Mouse (Mus musculus) induced T-regulatory cell, adult 2 months (primary cell): ENCODE results near the gene Ap1s3.

Experiments used
- DNase-seq: peaks from one replicate; pipeline ENCODE4 v3.0.0-alpha.2; 2012; ENCODE audit warnings: low read depth

Ap1s3 gene

GRCm38 (mm10) chr1:79671543-79672337 is at the start of gene Ap1s3:
Gene Ap1s3 (minus strand): TSS chr1:79671972.
- DNase-seq = peak; percentile 88

- DNase-seq = no peak
These were observed 42.6 kb upstream of the Ap1s3 start for GRCm38 (mm10) chr1:79714152-79714923.

GRCm38 (mm10) chr1:79713081-79713480 is 41.3 kb upstream of the Ap1s3 start:
- no peak for DNase-seq

DNA sequence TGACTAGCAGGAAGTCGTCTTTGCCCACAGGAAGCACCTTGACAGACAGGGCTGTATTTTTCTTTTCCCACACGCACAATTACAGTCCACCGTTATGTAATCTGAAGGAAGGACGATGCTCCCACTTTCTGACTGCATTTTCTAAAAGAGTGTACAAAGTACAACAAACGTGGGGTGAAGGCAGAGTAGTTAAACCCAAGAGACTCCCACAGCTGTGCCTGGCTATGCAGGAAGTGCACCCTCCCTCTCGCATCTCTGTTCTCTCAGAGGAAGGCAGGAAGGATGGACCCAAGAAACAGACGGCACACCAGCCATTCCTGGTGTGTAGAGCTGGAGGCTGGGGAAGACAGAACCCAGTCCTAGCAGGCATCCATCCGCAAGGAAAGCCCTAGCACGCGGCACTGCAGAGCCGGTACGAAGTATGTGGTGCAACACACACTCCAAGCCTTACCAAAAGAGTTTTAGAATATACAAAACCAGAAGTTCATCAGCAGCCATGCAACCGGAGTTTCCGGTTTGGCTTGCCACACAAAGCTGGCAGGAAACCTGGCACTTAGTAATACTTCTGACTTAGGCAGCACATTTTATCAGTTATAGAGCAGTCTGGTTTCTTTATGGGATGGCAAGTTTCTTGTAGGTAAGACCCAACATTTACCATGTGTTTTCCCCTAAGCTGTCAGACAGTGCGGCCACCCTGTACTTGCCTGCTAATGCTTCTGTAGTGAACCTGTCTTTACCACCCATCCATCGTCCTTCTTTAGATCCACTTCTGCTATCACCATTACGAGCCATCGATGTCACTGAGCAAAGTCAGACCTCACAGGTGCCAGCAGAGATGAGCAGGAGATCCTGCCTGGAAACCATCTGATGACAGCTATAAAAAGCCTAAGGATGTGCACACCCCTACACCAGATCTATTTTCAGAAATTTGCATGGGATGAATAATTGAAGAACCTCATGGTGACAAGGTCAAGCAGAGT is 39.7 kb upstream of the Ap1s3 start:
- DNase-seq = peak; percentile 57

DNA sequence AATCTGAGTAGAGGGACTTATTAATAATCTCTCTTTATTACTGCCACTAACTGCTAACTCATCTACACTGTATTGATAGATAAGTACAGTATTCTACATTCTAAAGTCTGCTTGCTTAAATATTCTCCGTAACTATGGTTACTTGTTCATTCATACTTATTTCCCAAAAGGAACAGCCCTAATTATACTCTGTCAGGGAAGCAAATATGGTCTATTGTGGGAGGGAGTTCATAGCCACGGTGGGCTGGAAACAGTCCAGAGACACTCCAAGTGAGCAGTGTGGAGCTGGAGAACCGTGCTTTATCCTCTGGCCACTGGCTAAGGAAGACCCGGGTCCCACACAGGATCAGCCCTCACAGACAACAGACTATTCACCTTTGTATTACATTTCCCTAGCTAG is 38.9 kb upstream of the Ap1s3 start:
- DNase-seq = no peak

- no peak for DNase-seq
These were observed 38.4 kb upstream of the Ap1s3 start for GRCm38 (mm10) chr1:79710216-79710615.

GRCm38 (mm10) chr1:79707383-79707782 is 35.6 kb upstream of the Ap1s3 start:
- DNase-seq = no peak

DNA sequence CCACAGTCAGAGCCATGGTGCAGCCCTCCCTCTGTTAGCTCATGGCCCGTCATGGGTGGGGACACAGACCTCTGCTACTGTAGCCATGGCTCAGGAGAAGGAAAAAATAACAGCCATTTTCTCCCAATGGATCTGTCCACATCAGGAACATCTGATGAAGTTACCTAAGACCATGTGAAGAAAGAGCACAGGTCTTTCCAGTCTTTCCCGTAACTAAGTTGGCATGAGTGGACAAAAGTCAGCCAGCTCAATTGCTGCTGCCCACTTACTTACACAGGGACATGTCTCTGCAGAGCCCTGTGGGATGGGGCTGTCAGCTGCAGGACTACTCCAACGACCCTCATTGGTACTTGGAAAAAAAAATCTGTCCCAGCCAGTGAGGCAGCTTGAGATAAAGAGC is 34.9 kb upstream of the Ap1s3 start:
- DNase-seq = no peak

DNA sequence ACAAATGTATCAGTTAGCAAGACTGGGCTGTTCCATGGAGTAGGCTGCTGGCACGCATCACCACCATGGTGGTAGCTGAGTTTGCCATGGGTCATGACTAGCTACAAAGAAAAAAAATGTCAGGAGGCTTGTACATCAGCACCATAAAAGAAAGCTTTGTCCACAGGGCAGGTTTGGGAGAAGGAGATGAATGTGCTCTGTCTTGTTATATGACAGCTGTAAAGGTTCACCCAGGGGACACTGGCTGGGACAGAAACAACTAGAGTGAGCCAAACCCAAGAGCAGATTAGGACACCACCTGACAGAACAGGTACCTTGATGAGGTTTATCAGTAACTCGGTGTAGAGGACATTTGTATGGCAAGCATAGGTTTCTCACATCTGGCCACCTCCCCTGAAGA is 32.9 kb upstream of the Ap1s3 start:
- DNase-seq = no peak

GRCm38 (mm10) chr1:79703520-79703919 is 31.7 kb upstream of the Ap1s3 start:
- no peak for DNase-seq

- no peak for DNase-seq
These were observed 26.7 kb upstream of the Ap1s3 start for GRCm38 (mm10) chr1:79698506-79698905.

- no peak for DNase-seq
These were observed 25.6 kb upstream of the Ap1s3 start for GRCm38 (mm10) chr1:79697382-79697781.

DNA sequence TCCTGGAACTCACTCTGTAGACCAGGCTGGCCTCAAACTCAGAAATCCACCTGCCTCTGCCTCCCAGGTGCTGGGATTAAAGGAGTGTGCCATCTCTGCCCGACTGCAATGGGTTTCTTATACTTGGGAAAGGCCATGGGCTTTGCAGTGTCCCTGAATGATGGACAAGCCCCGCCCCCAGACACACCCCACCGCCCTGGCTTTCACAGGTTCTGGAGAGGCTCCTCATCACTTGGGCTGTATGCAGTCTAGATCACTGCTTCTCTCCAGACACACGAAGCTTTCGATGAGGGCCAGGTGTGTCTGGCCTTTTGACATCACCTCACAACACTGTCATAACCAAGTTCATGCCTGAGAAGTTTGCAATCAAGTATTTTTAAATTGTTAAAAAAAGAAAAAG is 25.2 kb upstream of the Ap1s3 start:
- DNase-seq = no peak

DNA sequence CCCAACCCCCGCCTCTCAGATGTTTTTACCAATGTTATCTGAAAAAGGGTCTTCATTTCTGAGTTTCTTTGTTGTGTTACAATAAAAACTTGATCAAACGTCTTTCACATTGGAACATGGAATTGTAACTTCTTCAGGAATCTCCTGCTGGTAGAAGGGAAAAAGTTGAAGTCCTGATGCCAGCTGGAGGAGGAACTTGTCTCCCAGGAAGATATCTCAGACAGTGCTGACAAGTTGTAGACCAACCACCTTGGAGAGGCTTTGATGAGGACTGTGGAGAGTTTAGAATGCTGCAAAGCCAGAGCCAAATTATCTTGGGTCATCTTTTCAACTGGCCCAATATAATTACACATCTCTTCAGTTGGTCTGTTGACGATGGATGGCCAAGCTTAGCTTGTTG is 20.7 kb upstream of the Ap1s3 start:
- no peak for DNase-seq

GRCm38 (mm10) chr1:79687254-79687653 is 15.5 kb upstream of the Ap1s3 start:
- DNase-seq = no peak

- DNase-seq = peak; percentile 21
These were observed 12.3 kb upstream of the Ap1s3 start for GRCm38 (mm10) chr1:79684027-79684426.

DNA sequence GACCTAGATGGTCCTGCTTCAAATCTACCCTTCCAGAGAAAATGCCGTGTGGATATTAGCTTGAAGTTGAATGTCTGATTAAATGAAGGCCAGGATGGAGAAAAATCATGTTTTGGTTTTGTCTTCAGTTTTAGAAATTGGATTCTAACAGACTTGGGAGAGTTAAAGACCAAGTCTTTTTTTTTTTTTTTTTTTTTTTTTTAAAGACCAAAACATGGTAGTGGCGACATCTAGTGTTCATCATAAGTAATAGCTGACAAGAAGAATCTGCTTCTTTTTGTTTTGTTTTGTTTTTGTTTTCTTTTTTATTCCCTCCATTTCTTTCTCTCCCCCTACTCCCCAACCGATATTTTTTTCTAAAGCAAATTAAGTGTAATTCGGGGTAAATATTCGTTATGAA is 11.2 kb upstream of the Ap1s3 start:
- peak; percentile 73 for DNase-seq

GRCm38 (mm10) chr1:79680777-79681176 is 9.0 kb upstream of the Ap1s3 start:
- no peak for DNase-seq

DNA sequence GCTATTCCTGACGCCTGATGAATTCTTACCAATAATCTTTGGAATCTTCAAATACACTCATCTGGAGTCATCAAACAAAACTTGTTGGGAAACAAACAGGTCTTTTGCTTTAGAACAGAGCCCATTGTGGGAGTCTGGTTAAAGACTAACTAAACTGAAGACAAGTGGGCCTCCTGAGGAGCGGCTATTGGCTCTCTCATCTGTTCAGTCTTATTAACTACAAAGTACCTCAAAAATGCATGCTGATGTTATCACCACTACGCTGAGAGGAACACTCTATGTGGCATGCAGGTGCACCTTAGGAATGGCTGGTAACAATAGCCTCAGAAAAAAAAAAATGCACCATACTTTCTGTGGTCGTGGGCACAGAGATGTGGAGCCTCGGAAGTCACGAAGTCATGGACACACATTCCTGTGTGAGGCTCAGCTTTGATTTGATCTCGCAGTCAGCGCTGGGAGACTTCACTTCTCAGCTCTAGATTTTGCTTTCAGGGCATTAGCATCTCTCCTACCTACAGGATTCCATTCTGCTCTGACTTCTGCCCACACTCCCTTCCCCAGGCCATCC is 6.4 kb upstream of the Ap1s3 start:
- DNase-seq = no peak

DNA sequence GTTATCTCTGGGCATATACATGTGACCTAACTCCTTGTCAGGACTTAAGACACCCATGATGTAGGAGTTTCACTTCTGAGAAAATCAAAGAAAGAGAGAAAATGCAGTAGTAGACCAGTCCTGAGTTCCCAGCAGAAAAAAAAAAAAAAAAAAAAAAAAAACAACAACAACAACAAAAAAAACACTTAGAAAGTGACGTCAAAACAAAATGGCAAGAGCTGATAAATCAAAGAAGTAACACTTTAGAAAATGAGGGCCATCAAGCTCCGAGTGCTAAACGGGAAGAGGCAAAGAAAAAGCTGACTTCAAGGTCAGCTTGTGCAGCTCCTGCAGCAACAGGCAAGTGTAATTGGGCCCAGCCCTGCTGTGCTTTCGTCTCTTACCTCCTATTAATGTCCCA is 3.9 kb upstream of the Ap1s3 start:
- no peak for DNase-seq

DNA sequence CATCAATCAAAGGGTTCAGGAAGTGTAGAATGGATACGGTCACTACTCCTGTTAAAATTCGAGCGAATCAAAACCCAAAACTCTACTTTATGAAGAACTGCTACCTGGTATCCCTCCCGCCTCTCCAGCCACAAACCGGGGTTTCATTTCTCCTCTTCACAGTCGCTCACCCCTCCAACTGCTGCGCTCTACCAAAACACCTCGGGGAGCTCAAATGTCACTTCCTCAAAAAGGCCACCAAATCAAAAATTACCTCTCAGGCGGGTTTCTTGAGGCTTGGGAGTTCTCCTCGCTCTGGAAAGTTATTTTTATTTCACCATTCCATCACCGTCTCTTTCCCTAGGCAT is 603 bp downstream of the Ap1s3 start:
- peak; percentile 67 for DNase-seq

- DNase-seq = no peak
These were observed 2.3 kb downstream of the Ap1s3 start for GRCm38 (mm10) chr1:79669419-79669974.
